Mouse (Mus musculus): ENCODE measurements around the gene Hsf2bp.
"Not testable (repeated sequence)": the region's sequence is repeated elsewhere in the genome, so short reads cannot be mapped to it uniquely, and the experiment has no call there.

Gene Hsf2bp

DNA sequence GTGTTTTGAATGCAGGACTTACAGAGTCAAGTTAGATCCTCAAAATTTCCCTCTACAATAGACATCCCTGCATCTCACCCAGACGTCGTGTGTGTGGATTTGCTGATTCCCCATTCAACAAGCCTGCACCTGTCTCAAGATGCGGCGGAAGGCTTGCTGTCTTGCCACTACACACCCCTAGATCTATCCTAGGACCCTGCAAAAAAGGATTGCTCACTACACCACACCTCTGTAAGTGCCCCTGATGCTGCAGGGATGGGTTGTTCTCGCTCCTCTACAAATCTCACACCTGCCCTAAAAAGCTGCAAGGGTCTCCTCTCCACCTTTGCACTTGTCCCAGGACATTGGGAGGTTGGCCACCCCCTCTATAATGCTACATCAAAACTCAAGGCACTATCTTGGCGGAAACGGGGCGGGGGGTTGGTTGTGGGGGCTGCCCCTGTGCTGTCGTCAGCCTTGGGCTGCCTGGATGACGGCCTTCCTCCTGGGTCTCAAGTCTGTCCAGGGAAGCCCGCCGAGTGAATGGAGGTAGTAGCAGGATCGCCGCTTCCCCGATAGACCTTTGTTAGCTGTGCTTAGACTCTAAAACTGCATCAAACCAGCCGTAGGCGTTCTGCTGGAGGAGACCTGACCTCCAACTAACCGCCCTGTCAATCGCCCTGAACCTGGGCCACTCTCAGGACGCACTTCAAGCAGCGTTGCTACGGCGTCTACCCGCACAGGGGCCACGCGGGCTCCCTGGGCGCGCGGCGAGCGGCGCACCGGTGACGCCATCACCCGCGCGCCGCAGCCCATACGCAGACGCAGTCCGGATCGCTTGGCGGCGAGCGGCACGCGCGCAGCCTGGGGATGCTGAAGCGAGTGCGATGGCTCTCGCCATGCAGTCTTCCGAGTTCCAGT lies at the start of gene Hsf2bp, which contains the start of gene Rrp1b:
Gene Hsf2bp (minus strand): TSS at position 741 of the 900 bp plus-strand sequence.
Gene Rrp1b (plus strand): TSS at position 492 of the 900 bp plus-strand sequence.
- peak; percentile 77 for DNase-seq

- no peak for DNase-seq
Observed at GRCm38 (mm10) chr17:32083351-32083750, 47.2 kb upstream of the Hsf2bp start.

DNA sequence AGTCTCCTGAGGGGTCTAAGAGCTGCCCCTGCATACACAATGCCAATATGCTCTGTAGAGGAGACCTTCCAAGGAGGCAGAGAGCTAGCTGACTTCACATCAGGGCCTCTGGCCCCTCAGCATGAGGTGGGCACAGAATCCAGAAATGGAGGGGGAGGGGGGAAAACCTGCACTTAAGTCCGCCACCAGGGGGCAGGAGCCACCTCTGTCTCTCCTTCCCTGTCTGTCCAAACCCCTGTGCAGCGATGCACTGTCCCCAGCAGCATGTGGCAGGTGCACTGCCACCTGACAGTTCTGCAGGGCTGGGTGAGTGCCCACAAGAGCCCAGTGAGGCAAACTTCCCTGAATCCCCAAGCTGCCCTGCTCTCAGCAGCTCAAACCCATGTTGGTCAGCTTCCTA lies 39.0 kb upstream of the Hsf2bp start:
- peak; percentile 62 for DNase-seq

DNA sequence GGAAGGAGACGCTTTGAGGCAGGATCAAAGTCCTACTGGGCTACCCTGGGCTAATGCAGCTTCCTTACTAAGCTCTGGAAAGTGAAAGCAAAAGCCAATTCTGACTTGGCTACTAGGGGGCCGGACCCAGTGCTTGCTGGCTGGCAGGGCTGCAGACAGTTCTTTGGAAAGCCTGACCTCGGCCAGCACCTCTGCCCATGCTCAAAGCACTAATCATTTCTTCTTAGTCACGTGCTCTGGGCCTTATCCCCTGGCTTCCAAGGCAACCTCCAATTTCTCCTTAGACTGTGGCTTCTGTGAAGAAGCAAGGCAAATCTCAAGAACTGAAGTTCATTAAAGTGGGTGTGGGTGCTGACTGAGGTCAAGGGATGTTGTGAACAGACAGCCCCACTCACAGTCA lies 38.5 kb upstream of the Hsf2bp start:
- no peak for DNase-seq

DNA sequence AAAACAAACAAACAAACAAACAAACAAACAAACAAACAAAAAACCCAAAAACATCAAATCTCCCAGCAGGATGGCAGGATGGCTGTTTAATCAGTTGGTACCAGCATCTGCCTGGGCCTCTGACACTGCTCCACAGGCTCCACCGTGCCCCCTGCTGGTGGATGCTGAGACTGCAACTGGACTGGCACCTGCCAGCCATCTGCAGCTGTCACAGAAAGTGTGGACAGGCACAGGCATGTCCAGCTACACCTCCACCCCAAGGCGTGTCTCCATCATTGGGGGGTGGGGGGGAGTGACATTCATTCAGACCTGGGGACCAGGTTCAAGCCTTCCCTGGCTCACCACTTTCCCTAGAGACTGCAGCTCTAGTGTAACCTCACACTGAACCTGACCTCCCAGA lies 37.2 kb upstream of the Hsf2bp start:
- peak; percentile 91 for DNase-seq

- DNase-seq, result no peak
Observed at GRCm38 (mm10) chr17:32068810-32069209, 32.7 kb upstream of the Hsf2bp start.

GRCm38 (mm10) chr17:32068381-32068780 lies 32.2 kb upstream of the Hsf2bp start:
- DNase-seq, result no peak

- no peak for DNase-seq
Observed at GRCm38 (mm10) chr17:32067541-32067940, 31.4 kb upstream of the Hsf2bp start.

DNA sequence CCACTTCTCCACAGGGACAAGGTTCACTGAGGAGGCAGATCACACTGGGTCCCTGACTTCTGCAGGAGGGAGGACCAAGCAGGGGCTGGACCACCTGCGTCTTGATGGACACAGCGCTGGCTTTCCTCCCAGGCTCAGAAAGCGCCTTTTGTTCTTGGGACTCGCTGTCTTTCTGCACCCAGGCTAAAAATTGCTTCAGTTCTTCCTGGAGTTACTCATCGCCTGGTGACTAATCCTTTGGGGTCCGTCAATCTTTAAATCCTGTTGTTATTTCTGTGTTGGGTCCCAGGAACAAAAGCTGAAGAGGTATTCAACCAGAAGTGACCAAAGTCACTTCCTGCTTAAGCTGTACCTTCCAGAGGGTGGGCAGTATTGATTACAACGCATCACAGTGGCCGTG lies 28.6 kb upstream of the Hsf2bp start:
- not testable (repeated sequence) for DNase-seq

DNA sequence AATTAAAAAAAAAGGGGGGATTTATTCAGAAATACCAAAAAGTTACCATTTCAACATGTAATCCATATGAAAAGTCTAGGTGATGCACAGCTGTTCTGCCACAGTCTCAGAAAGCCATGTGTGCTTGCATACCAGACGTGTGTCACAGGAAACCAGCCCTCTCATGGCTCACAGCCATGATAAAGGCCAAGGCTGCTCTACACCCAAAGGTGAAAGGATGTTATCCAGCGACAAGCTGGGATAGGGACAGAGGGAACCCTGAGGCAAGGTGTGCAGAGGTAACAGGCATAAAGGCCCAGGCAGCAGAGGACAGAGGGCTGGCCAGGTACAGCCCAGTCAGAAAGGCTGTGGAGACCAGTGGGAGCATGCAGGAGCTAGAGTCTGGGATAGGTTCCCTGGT lies 27.5 kb upstream of the Hsf2bp start:
- DNase-seq, result no peak

GRCm38 (mm10) chr17:32061219-32061618 lies 25.1 kb upstream of the Hsf2bp start:
- no peak for DNase-seq

DNA sequence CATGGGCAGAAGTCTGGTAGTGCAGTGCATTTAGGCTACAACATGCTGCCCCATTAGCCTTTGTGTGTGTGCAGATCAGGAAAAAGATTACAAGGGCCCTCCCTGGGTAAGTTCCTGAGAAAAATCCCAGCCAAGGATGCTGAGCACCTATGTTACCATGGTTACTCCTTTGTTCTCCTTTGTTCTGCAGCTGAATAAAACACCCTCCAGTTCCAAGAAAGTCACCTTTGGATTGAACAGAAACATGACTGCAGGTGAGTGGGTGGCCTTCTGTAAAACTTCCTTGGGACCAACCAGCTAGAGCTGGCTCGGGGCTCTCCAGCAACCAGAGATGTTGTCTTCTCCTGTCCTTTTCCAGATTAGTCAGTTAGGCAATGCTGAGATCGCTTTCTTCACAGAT lies 22.9 kb upstream of the Hsf2bp start:
- DNase-seq, result no peak

DNA sequence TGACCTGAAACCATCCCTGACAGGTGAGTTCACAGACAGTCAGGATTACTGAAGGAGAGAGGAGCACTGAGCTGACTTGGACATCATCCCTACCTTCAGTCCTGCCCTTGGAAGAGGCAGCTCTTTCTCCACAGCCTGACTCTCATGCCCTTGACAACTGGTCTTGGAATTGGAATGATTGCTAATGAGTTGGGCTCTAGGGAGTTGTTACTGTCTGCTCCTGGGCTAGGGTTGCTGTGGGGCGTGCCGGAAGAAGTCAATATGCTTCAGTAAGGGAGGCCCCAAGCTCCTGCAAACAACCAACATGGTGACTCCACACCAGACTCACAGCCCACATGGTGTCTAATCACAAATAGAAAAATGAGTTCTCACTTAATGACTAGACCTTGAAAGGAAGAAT lies 21.7 kb upstream of the Hsf2bp start:
- DNase-seq, result no peak

DNA sequence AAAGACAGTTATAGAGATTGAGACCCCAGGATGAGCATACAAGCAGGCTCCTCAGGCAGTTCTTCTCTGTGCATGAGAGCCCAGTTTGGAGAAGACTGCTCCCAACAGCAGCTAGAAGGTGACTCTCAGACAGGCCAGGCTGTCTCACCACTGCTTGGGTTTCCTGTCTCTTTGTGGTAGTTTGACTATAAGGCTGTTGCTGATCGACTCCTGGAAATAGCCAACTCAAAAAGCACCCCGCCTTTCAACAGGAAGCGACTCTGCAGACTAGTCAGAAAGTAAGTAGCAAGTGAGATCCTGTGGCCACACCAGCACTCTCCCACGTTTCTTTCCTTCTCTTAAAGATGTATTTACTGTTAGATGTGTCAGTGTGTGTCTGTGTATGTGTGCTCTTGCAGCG lies 17.5 kb upstream of the Hsf2bp start:
- no peak for DNase-seq

DNA sequence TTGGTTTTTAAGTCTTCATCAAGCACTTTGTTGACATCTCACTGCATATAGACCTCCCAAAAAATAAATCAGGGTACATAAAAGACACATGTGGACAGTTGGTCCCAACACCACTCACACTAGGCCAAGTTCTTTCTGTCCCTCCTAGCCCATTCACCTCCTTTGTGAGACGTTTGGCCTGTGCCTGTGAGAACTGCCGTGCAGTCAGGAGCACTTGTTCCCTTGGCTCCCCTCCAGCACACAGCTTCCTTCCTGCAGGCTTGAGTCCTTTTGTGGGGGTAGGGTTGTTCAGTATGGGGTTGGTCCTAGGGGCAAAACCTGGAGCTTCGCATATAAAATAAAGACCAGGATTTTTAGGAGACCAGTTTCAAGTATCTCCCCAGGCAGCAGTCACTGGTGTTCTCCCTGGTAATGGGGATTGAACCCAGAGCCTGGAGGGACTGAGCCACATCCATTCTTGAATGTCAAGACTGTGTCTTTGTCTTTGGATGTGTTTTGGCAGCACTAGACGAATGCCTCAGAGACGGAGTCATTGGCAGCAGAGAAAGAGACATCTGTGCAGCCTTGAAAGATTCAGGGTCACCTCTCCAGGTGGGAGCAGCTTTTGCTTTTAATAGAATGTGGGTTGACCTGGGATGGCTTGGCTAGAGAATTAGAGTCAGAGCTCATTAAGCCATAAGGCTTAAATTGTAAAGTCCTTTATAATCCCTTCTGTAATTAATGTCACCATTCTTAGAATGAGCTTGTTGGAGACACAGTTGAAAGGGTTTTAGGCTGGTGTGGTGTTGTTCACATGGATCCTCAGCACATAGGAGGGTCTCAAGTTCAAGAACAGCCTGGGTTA lies 16.3 kb upstream of the Hsf2bp start:
- peak; percentile 60 for DNase-seq

DNA sequence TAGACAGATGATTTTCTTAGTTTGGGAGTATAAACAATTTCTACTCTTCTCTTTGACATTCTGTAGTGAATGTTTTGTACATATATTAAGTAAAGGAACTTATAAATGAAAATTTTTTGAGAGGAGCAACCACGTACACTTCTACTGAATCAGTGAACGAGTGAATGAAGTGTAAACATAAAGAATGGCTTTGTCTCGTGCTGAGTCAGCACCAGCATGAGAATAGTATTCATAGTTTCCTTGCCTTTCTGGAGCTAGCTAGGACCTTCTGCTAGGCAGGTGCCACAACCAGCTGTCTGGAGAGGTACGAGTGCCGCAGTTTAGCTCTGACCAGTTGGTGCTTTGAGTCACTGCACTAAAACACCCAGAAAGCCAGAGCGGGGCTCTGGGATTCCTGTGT lies 14.5 kb upstream of the Hsf2bp start:
- DNase-seq, result no peak

GRCm38 (mm10) chr17:32049914-32050313 lies 13.8 kb upstream of the Hsf2bp start:
- no peak for DNase-seq

- no peak for DNase-seq
Observed at GRCm38 (mm10) chr17:32048351-32048750, 12.2 kb upstream of the Hsf2bp start.

DNA sequence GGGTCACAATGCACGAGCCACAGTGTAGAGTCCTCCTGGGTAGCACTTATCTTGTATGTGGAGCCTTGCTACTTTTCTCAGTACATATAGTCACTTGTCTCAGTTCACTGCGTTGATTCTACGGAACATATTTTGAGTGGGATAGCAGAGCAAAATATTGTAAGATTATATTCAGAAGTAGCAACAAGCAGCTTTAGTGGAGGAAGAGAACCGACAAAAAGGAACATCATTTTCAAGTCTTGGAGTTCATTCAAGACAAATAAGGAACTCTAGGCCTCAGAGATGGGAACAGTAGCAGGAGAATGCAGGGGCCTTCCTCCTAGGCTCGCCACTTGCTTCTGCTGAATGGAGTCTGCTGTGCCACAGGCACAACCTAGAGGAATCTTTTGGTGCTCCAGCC lies 10.4 kb upstream of the Hsf2bp start:
- no peak for DNase-seq

DNA sequence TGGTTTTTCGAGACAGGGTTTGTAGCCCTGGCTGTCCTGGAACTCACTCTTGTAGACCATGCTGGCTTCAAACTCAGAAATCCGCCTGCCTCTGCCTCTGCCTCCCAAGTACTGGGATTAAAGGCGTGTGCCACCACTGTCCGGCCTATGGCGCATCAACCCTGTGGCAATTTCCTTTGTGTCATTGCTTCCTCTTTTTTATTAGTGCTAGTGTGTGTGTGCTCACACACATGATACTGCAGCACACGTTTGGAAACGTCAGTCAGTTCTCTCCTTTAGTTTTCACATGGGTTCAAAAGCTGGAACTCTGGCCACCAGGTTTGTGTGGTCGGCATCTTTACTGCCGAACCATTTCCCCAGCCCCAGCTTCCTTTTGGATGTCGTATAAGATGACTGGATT lies 4.1 kb upstream of the Hsf2bp start:
- no peak for DNase-seq

DNA sequence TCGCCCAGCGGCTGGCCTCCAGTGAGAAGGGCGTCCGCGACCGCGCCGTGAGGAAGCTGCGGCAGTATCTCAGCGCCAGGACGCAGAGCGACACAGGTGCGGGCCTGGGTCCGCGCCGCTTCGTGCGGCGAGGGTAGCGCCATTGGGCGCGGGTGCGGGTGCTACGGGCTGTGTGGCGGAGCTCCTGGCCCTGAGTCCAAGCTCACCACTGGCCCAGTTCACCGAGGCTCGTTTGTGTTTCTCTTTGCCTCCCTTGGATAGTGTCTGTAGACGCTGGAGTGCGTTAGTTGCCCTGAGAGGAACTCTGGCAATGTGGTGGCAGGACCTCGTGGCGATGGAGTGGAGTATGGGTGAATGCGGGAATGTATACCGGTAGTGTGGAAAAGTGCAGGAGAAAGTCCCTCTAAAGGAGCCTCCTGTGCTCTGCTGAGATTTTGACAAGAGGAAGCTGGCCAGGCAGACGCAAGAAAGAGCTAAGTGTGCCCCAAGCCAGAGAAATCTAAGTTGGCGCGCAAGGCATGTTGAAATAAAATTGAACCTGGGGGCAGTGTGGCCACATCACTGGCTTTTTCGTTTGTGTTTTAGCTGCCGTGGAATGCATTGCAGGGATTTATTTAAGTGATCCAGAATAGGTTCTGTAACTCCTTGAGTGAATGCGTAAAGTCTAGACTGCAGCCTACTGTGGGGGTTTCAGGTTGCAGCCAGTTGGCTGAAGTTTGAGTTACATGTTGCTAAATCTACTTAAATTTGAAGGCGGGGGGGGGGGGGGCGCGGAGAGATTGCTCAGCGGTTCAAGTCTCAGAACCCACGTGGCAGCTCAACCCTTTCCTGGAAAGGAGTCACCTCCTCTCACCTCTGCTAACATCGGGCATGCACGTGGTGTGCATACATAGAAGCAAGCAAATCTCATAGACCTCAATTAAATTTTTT lies 625 bp upstream of the Hsf2bp start:
- DNase-seq, result no peak

- no peak for DNase-seq
Observed at GRCm38 (mm10) chr17:32034322-32034721, 1.8 kb downstream of the Hsf2bp start.

DNA sequence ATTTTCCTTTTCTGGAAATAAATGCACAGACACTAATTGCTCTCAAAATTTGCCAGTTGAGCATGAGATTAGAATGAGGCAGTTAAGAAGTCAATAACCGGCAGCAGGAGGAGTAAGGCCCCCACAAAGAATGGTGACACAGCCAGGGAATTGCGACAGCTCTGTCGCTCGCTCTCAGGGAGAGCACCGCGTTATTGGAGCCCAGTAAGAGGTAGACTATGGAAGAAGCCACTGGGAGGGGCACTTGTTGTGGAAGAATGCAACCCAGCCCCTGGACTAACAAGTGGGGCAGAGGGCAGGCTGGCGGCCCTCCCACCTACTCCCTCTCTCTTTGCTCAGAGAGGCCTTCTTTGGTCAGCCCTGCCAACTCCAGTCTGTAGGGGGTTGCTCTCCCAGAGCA lies 4.5 kb downstream of the Hsf2bp start:
- no peak for DNase-seq
